Mouse (Mus musculus) brown adipose tissue, adult 24 weeks (tissue): ENCODE measurements around the gene Lepr. TPM values are rescaled to one million over a fixed set of nuclear protein-coding genes. Genes with fewer than 3 reads are reported as not detected.
"Not testable (repeated sequence)": the region's sequence is repeated elsewhere in the genome, so short reads cannot be mapped to it uniquely, and the experiment has no call there.

Experiments
- H3K27ac ChIP-seq: fragments of 200-500 bp; replicated peaks from 2 replicates; pipeline ENCODE4 v1.5.1; 2012; ENCODE audit warnings: low read depth, mild to moderate bottlenecking, low read length
- H3K4me1 ChIP-seq: fragments of 200-500 bp; 2 replicates; pipeline ENCODE4 v1.6.1; 2012; ENCODE audit warnings: low read length, mixed read lengths; ENCODE audit not compliant: control insufficient read depth, insufficient read depth, insufficient read length
- H3K4me3 ChIP-seq: fragments of 200-500 bp; 2 replicates; pipeline ENCODE4 v1.5.1; 2012; ENCODE audit warnings: low read depth, mild to moderate bottlenecking, low read length, moderate library complexity; ENCODE audit not compliant: insufficient read depth
- polyA plus RNA-seq: library from polyadenylated mRNA; stranded (reverse); fragments of >200 nt; gene quantifications from 2 replicates; pipeline ENCODE4 v1.2.4, GENCODE M21; 2012; ENCODE audit not compliant: missing spikeins, insufficient read depth, insufficient read length

Gene Lepr
- polyA plus RNA-seq, 1 experiment = 0.99 TPM

DNA sequence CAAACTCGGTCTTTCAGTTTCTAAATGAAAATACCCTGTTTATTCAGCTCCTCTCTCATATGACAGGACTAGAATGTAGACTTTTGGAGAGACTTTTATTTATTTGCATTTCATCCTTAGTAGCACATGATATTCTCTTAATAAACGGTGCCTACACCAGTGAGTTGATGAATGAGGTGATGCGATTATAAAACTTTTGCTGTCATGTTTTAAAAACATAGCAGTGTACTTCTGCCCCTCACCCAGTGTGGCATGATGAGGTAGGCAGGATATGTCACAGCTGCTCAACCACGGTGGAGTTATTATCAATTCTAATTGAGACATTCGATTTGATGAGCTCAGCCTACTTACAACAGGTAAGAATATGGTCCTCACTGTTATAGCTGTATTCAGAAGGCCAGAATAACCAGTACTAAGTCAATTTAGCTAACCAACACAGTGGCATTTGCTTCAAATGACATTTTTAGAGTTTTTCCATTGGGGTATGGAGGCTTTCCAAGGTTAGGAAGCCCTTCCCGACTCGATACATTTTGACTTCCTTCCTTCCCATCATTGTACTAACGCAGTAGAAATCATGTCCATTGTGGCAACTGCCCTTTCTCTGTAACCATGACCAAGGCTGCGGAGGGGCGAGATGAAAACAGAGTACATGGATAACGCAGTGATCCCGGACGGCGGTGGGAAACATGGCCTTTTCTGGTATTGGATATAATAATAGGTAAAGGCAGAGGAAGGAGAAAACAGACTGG, 16.1 kb upstream of the Lepr start:
- no peak overlapping the region for H3K27ac ChIP-seq
- no peak overlapping the region for H3K4me3 ChIP-seq

DNA sequence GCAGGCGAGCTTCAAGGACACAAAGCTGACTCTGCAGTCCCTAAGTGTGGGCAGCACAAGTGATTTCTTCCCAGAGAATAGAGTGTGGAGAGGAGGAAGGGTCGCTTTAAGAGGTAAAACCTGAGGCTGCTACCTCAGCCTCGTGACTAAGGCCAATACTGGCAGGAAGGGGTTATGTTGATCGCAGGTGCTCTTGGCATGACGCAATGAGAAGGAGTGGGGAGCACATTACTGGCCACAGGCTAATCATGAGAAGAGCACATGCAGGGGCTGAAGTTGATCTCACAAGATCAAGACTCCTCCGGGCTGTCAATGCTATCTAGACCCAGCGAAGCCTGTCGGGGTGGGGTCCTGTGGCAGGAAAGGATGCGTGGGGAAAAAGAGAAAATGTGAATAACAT, 11.9 kb upstream of the Lepr start:
- no peak overlapping the region for H3K4me3 ChIP-seq
- no peaks in the 10 kb centered on the region for H3K4me1 ChIP-seq
- H3K27ac ChIP-seq = no peak overlapping the region

More for the DNA sequence above, 16.1 kb upstream of the Lepr start:
- H3K4me1 ChIP-seq = no peaks in the 10 kb centered on the region

DNA sequence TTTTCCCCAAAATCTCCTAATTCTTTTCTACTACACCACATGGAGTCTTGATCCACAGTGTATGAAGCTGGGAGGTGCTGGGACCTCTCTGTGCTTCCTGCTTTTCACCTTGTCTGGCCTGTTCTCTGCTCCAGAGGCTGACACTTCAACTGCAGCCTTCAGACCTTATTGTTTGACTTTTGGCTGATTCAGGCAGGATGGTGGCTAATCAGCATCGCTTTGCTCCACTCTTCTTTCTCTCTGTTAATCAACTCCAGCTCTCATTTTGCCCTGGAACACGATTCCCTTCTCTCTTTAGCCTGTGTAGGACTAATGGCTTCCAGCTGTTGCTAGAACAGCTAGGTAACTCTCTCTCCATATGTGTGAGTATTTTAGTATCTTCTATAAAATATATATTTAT, 10.0 kb upstream of the Lepr start:
- Histone ChIP-seq H3K27ac (no peak overlapping the region), H3K4me3 (no peak overlapping the region), H3K4me1 (no peaks in the 10 kb centered on the region)

DNA sequence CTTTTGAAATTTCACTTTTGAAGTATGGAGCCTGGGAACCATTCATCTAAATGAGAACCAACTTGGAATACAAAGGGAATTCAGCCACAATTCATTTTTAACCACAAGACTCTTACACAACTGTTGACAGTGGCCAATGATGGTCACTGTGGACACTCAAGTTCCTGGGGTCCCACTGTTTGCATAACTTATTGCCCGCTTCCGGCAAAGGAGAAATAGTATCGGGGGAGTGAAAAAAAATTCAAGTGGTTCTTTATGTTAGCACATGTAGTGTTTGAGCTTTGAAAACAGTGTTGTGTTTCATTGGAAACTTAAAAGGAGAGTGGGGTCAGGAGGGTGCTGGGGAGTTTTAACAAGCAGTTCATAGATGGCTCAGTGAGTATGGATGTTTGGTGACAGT, 9.3 kb upstream of the Lepr start:
- Histone ChIP-seq H3K4me1 (no peaks in the 10 kb centered on the region), H3K27ac (no peak overlapping the region), H3K4me3 (no peak overlapping the region)

DNA sequence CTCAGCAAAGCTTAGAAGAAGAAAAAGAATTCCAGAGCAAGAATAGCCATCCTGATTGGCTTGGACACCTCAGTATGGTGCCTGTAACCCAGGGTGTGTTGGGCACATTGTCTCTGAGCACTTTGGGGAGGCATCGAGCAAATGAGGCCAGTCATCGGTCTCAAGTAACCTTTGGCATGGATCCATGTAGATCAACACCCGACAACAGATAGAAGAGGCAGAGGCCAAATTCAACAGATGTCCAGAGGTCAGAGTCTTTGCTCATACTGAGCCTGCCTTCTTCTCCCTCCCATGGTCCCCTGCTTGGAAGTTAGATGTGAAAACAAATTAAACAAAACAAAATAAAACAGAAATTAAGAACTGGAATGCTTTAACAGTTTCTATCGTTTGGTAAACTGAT, 6.8 kb upstream of the Lepr start:
- Histone ChIP-seq H3K4me3 (no peak overlapping the region), H3K4me1 (no peaks in the 10 kb centered on the region), H3K27ac (no peak overlapping the region)

DNA sequence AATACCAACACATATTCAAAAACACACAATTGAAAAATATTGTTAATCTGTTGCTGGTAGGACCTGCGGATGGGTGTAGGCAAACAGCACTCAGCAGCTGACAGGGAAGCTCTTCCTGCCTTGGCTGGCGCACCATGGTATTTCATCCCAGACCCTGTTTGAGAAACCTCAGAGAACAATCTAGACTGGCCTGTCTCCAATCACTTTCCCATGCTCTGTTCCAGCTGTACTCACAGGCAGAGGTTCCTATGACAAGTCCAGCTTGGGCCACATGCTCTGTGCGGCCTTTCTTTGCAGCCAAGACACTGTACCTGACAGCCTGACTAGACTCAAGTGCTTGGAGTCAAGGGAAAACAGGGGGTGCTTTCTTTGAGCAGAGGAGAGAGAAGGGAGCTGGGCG, 6.1 kb upstream of the Lepr start:
- Histone ChIP-seq H3K27ac (no peak overlapping the region), H3K4me1 (no peaks in the 10 kb centered on the region), H3K4me3 (no peak overlapping the region)

DNA sequence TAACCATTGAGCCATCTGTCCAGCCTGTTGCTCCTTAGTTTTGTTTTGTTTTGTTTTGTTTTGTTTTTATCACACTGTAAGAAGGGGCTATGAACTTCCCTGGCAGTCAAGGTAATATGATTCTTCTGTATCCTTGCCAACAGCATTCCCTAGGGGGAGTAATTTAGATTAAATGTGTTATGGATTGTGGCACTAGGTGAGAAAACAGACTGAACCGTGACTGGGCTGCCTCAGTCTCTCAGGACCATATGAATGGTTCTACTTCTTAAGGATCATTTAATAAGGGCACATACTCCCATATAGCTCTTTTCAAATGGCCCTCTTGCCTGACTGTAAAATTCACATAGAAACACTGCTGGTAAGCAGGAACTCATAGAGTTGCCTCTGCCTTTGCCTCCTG, 4.6 kb upstream of the Lepr start:
- H3K4me3 ChIP-seq = no peak overlapping the region
- H3K27ac ChIP-seq = no peak overlapping the region
- no peaks in the 10 kb centered on the region for H3K4me1 ChIP-seq

DNA sequence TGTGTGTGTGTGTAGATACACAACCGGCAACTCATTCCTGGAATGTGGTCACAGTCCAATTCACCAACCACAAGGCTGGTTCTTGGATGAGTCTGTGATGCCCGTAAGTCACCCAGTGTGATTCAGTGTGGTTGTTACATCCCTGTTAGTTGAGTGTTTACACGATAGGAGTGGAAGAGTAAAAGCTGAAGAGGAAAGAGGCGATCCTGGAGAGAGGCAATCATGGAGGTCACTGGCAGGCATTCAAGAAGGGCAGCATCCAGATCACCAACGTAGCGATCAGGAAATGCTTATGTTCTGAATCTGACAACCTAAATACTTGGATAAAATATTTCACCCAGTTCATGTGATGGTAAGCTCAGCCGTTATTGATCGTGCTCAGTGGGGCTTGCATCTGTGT, 1.9 kb upstream of the Lepr start:
- H3K4me3 ChIP-seq = no peak overlapping the region
- no peak overlapping the region for H3K27ac ChIP-seq
- no peaks in the 10 kb centered on the region for H3K4me1 ChIP-seq

DNA sequence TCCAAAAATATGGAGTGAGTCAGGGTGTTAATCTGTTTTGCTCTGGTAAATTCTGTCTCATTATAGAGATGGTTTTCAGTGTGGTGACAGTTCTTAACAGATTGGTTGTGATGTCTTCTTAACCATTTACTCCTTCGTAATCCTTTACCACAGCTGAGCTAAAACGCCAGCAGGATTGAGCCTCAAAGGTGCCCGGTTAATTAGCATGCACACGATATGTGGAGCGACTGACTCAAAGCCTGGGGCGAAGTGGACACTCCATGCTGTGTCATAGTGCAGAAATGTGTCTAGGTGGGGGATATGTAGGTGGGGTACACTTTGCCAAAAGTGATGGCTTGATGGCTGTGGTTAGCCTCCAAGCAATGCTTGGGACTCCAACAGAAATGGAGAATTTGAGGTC, 1.4 kb upstream of the Lepr start:
- Histone ChIP-seq H3K27ac (no peak overlapping the region), H3K4me1 (no peaks in the 10 kb centered on the region), H3K4me3 (no peak overlapping the region)

DNA sequence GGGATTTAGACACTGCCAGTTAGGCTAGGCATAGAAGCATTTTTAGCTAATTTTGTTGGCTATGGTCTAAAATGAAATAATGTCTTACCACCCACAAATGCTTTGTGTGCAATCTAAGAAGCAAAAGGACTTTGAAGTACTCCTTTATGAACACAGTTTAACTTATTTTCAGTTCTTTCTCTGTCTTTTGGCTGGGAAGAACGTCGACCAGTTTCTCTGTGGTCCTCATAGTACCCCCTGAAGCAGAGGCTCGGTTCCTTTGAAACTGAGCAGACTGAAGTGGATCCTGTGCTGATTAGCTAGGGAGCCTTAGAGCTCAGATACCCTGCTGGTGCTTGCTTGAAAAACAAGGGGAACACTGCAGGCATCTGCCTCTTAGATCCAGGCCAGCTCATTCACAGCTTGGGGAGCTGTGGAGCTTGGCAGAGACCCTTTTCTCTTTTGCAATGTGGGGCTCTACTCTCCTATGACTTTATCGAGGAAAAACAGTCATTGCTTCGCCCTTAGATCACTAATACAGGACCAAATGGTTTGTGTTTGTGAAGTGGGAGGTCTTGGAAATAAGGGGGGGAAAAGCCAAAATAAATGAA, 1.9 kb downstream of the Lepr start:
- Histone ChIP-seq H3K27ac (no peak overlapping the region), H3K4me1 (no peaks in the 10 kb centered on the region), H3K4me3 (no peak overlapping the region)

DNA sequence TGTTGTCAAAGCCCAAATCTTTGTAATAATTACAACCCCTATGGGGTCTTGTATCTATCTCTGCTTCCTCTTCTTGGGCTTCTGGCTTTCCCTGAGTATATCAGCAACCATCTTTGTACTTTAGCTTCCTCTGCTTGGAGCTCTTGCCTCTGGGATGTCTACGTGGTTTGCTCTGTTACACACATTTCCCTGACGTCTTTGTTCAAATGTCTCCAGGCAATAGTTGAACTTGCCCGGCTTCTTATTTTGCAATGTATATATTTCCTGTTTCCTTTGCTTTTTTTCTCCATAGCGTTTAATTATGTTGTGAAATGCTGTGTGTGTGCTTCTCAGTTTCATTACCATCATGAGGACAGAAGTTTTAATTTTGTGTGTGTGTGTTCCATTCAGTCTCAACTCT, 4.5 kb downstream of the Lepr start:
- no peak overlapping the region for H3K27ac ChIP-seq
- H3K4me1 ChIP-seq = no peaks in the 10 kb centered on the region
- H3K4me3 ChIP-seq = no peak overlapping the region

DNA sequence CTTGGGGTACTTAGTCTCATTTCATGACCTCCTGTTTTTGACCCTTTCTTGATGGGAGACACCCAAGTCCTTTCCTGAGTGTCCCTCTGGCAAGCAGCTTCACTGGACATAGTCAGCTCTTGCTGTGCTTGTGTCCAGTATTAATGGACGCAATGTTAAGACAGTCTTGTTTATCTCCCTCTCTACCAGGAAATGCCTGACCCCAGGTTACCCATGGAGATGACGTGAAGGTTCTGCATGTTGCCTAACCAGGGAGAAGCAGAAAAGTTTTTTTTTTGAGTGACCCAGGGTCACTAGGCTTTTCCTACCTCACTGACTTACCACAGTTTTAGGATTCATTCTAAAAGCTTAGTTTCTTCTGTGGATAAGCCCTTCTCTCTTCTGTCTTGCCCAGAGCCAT, 24.8 kb downstream of the Lepr start:
- Histone ChIP-seq H3K4me3 (no peak overlapping the region), H3K27ac (no peak overlapping the region), H3K4me1 (no peaks in the 10 kb centered on the region)

DNA sequence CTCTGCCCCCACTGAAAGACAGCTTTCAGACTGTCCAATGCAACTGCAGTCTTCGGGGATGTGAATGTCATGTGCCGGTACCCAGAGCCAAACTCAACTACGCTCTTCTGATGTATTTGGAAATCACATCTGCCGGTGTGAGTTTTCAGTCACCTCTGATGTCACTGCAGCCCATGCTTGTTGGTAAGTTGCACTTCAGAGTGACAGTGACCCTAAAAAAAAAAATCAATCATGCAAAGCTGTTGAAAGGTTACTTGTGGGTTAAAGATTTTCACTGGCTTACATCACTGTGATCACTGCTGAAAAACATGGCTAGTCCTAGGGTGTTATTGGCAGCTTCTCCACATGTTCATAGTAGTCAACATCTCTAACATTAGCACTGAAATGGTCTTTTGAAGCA, 28.3 kb downstream of the Lepr start:
- no peaks in the 10 kb centered on the region for H3K4me1 ChIP-seq
- H3K4me3 ChIP-seq = no peak overlapping the region
- H3K27ac ChIP-seq = no peak overlapping the region

DNA sequence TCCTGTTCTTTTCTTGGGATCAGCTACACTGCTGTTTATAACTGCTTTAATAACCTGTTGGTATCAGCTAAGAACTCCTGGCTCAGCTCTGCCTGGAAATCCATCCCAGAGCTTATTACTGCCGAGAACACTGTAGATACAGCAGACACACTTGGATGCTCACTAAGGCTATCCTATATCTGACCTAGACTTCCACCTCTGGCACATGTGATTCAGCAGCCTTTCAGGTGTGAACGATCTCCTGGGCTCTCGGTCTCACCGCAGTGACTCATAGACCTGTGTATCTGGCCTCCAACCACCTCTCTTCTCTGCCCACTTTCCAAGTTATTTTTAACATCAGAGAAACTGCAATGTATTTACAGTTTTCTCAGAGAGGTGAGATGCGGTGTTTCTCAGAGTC, 43.3 kb downstream of the Lepr start:
- H3K27ac ChIP-seq = no peak overlapping the region

DNA sequence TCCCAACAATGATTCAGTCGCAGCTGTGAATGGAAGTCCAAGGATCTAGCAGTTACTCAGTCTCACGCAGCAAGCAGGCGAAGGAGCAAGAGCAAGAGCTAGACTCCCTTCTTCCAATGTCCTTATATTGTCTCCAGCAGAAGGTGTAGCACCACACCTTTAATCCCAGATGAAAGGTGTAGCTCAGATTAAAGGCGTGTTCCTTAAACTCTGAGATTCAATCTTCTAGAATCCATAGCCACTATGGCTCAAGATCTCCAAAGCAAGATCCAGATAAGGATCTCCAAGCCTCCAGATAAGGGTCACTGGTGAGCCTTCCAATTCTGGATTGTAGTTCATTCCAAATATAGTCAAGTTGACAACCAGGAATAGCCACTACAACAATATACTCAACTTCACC, 126.7 kb downstream of the Lepr start, which contains the start of gene B020004J07Rik:
Gene B020004J07Rik (minus strand): TSS at position 101 of the 400 bp plus-strand sequence.
- not testable (repeated sequence) for H3K4me3 ChIP-seq, H3K27ac ChIP-seq, H3K4me1 ChIP-seq

More for the DNA sequence above, 43.3 kb downstream of the Lepr start:
- Histone ChIP-seq H3K4me1 (no peaks in the 10 kb centered on the region), H3K4me3 (no peak overlapping the region)

DNA sequence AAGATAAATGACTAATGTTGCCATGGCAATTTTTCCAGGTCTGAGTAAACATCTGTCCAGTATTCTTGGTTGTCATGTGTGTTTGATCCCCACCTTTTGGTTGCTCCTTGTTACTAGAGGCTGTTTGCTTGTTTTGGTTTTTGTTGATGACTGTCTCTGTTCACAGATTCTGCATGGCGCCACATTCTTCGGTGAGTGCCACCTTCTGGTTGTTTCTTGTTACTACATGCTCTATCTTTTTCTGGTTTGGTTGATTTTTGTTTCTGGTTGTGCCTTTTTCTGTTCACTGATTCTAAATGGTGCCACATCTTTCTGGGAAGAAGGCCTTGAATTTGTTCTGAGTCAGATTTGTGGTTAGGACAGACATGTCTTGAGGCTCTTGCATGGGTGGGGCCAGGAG, 133.7 kb downstream of the Lepr start:
- H3K4me1 ChIP-seq = no peaks in the 10 kb centered on the region
- H3K27ac ChIP-seq = no peak overlapping the region

More for the DNA sequence above, 133.7 kb downstream of the Lepr start:
- H3K4me3 ChIP-seq = no peak overlapping the region
